In the genomic region with DNA sequence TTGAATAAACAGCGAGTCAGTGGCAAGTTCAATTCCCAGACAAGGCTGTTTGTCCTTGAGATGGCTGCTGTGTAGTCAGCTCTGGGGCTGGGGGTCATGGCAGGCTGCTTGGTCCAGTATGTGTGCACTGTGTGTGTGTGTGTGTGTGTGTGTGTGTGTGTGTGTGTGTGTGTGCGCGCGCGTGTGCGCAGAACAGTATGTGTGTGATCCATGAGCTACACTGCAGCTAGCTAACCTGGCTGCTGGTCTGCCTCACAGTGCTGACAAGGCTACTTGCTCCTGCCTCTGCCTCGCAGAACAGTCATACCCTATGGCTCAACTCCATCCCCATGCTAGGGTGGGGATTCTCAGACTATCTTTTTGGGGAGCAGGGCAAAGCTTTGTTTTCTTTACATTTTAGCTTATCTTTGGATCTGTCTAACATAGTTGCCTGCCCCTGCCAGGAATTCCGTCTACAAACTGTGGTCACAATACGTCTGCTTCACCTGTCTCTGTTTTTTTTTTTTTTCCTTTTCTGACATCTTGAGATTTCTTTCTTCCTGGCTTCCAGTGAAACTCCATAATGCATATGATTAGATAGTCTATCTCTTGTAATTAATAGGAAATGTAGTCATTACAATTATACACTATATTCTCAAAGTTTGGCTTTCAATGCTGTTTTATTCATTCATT, we compare ENCODE assay signal across 16 mouse cellular contexts. TPM values are rescaled to one million over a fixed set of nuclear protein-coding genes. Genes with fewer than 3 reads are reported as not detected.
A peak's percentile ranks its signal among the peaks of the same experiment; 100 is the strongest.
DNase-seq lines count a peak whose midpoint lies in the region; TF ChIP-seq lines count a peak whose summit lies in the region.
"Had no signal": no experiment of that assay in that cellular context is flagged by ENCODE, and none has a peak within 500 bp of the region (broad histone marks: within the 10 kb centered on the region; RNA-seq: fewer than 3 reads in every experiment).

No protein-coding gene starts in this region.

- no peak; the same call in 1 of the 2 replicates for TF ChIP-seq POLR2A in CH12.LX (IDR thresholded peaks at IDR 0.05; ENCODE audit: low read depth, low read length)

- no peak for TF ChIP-seq CTCF in CH12.LX (conservative IDR thresholded peaks at IDR 0.05 in 1 of 2, IDR thresholded peaks at IDR 0.05 in 1 of 2; ENCODE audit: low read depth in 2 of 2, low read length in 2 of 2)

- TF ChIP-seq EP300 in CH12.LX (IDR thresholded peaks at IDR 0.05; ENCODE audit: low read length): no peak

- peaks cover 3 to 50% of the 10 kb centered on the region in 2 experiments; a peak in 3 of 4 replicates for H3K4me1 ChIP-seq in CH12.LX (ENCODE audit: control insufficient read depth in 1 of 2, insufficient read depth in 2 of 2)

- peaks cover 7 to 13% of the 10 kb centered on the region in 2 experiments for H3K36me3 ChIP-seq in CH12.LX (replicated peaks in 1 of 2; ENCODE audit: control insufficient read depth in 1 of 2, insufficient read depth in 1 of 2, low read length in 1 of 2)
- H3K36me3 ChIP-seq: G1E had no signal

- peak overlapping the region; percentile 25 to 65 (median 55) for H3K4me3 ChIP-seq in CH12.LX (replicated peaks in 1 of 3; ENCODE audit: low read depth in 2 of 3, low read length in 2 of 3, poor library complexity in 1 of 3)

- TF ChIP-seq RAD21 in CH12.LX (IDR thresholded peaks at IDR 0.05; ENCODE audit: low read depth, low read length): no peak

- peaks cover 10% of the 10 kb centered on the region for H3K9me3 ChIP-seq in CH12.LX (replicated peaks; ENCODE audit: low read length)
- H3K9me3 ChIP-seq: G1E had no signal

- H3K9ac ChIP-seq in CH12.LX (ENCODE audit: insufficient read depth, low read depth): peak overlapping the region; percentile 84

- no peaks in the 10 kb centered on the region for H3K27me3 ChIP-seq in CH12.LX (replicated peaks)
- H3K27me3 ChIP-seq: Patski had no signal

- H3K27ac ChIP-seq in CH12.LX (ENCODE audit: insufficient read depth, low read depth): peak overlapping the region; percentile 63

- in situ Hi-C loops in CH12.LX (cut with MboI; ENCODE audit: low pct_ligation_motif_present, low pct_unique_long_range_greater_than_20kb, low sequenced_read_pairs): no loop called here

- DNase-seq in CH12.LX (ENCODE audit: extremely low read depth): no peak
- no peak for DNase-seq in yolk sac, embryonic 10.5 days (ENCODE audit: low spot score)
- DNase-seq: adrenal gland, adult 2 months; adrenal gland, adult 8-10 months; adrenal gland, postnatal 10 days; adrenal gland, postnatal 14 days; adrenal gland, postnatal 25 days; adrenal gland, postnatal 36 days; B cell, adult 2 months; cerebellum, adult 11 months; cerebellum, adult 11-12 months; cerebellum, adult 18-20 months; cerebellum, adult 2 months; cerebellum, adult 8-10 months had no signal

- peak overlapping the region; percentile 99; the same call in 1 of the 2 replicates for H3K4me2 ChIP-seq in CH12.LX (ENCODE audit: insufficient read depth, low read depth, poor library complexity, severe bottlenecking)

- dilution Hi-C loops in CH12.LX (cut with MboI; ENCODE audit: extremely low pct_ligation_motif_present, extremely low pct_unique_long_range_greater_than_20kb, low sequenced_read_pairs): no loop called here

- peaks cover 34% of the 10 kb centered on the region for H3K79me2 ChIP-seq in CH12.LX (replicated peaks; ENCODE audit: control insufficient read depth, extremely low read depth, insufficient read depth, poor library complexity, severe bottlenecking)

TF ChIP-seq in CH12.LX, 34 proteins besides CTCF, POLR2A, EP300 and RAD21:
- TF ChIP-seq ETS1 (conservative IDR thresholded peaks at IDR 0.05; ENCODE audit: low read depth, low read length) (no peak), MAZ (IDR thresholded peaks at IDR 0.05; ENCODE audit: low read depth, low read length) (no peak), TCF12 (IDR thresholded peaks at IDR 0.05; ENCODE audit: low read depth, low read length) (0 out of 2 replicates have a peak, but pooled peaks have one; percentile 48), ELF1 (IDR thresholded peaks at IDR 0.05; ENCODE audit: low read depth, low read length) (no peak), PAX5 (IDR thresholded peaks at IDR 0.05; ENCODE audit: low read length) (no peak), MAFK (IDR thresholded peaks at IDR 0.05; ENCODE audit: insufficient replicate concordance, low read length) (no peak; the same call in 1 of the 2 replicates), MYC (IDR thresholded peaks at IDR 0.05; ENCODE audit: low read depth, low read length) (no peak), ZNF384 (IDR thresholded peaks at IDR 0.05; ENCODE audit: low read depth, low read length) (peak; percentile 62; the same call in 1 of the 2 replicates), USF2 (conservative IDR thresholded peaks at IDR 0.05; ENCODE audit: low read depth, low read length) (no peak), SIN3A (IDR thresholded peaks at IDR 0.05; ENCODE audit: low read length) (no peak), NELFE (IDR thresholded peaks at IDR 0.05; ENCODE audit: low read depth, low read length) (no peak), MAX (IDR thresholded peaks at IDR 0.05; ENCODE audit: low read length) (no peak), POLR2AphosphoS2 (IDR thresholded peaks at IDR 0.05; ENCODE audit: low read depth, low read length) (no peak), ZC3H11A (IDR thresholded peaks at IDR 0.05; ENCODE audit: low read depth, low read length) (no peak), HCFC1 (IDR thresholded peaks at IDR 0.05; ENCODE audit: low read depth, low read length) (peak; percentile 6; the same call in 1 of the 2 replicates), ZKSCAN1 (IDR thresholded peaks at IDR 0.05; ENCODE audit: borderline replicate concordance, low read depth, low read length) (no peak), RCOR1 (conservative IDR thresholded peaks at IDR 0.05; ENCODE audit: low read depth, low read length) (no peak), IRF4 (IDR thresholded peaks at IDR 0.05; ENCODE audit: low read depth, low read length) (no peak), BHLHE40 (IDR thresholded peaks at IDR 0.05; ENCODE audit: low read depth, low read length) (0 out of 2 replicates have a peak, but pooled peaks have one; percentile 29), CHD2 (IDR thresholded peaks at IDR 0.05; ENCODE audit: low read length) (no peak), NRF1 (IDR thresholded peaks at IDR 0.05; ENCODE audit: low read depth, low read length) (peak; percentile 72), SMC3 (IDR thresholded peaks at IDR 0.05; ENCODE audit: low read depth, low read length) (no peak), JUND (conservative IDR thresholded peaks at IDR 0.05; ENCODE audit: low read depth, low read length) (no peak), KAT2A (IDR thresholded peaks at IDR 0.05; ENCODE audit: insufficient replicate concordance, low read length) (no peak), MEF2A (IDR thresholded peaks at IDR 0.05; ENCODE audit: borderline replicate concordance, low read depth, low read length) (no peak), TBP (conservative IDR thresholded peaks at IDR 0.05; ENCODE audit: low read depth, low read length) (peak; percentile 65; the same call in 1 of the 2 replicates), UBTF (IDR thresholded peaks at IDR 0.05; ENCODE audit: low read depth, low read length) (no peak), JUN (IDR thresholded peaks at IDR 0.05; ENCODE audit: insufficient read depth, low read depth, low read length) (no peak), USF1 (IDR thresholded peaks at IDR 0.05; ENCODE audit: low read depth, low read length) (no peak), MXI1 (IDR thresholded peaks at IDR 0.05; ENCODE audit: low read depth, low read length) (no peak), GABPA (IDR thresholded peaks at IDR 0.05; ENCODE audit: insufficient replicate concordance, low read depth, low read length) (no peak), E2F4 (IDR thresholded peaks at IDR 0.05; ENCODE audit: insufficient replicate concordance, low read depth, low read length) (no peak), CHD1 (IDR thresholded peaks at IDR 0.05; ENCODE audit: low read depth, low read length) (peak; percentile 74; the same call in 1 of the 2 replicates), ZMIZ1 (IDR thresholded peaks at IDR 0.05; ENCODE audit: low read depth, low read length) (no peak)
TF ChIP-seq in CH12.LX: peak in this region for 7.

RNA-seq across cellular contexts. Expression of gene Fbxo11, which starts 33.2 kb away (rescaled TPM):
- total RNA-seq in CH12.LX (2012; rRNA removed) (32.1 and 37.6 TPM in 2 replicates), CH12.LX (2014; rRNA removed) (53.9 and 61.0 TPM in 2 replicates)
- polyA plus RNA-seq in CH12.LX (2012; ENCODE audit: insufficient read length, low read depth): 61.8 and 67.6 TPM in 2 replicates
